Mouse (Mus musculus) cerebellum, adult 2 months (tissue): ENCODE data around the gene Ush2a.

Experiments
- CTCF ChIP-seq: fragments of 200-500 bp; IDR thresholded peaks from 2 replicates; pipeline ENCODE4 v1.5.1; 2011; ENCODE audit warnings: low read depth, mild to moderate bottlenecking, control low read depth, low read length, moderate library complexity, borderline replicate concordance; ENCODE audit not compliant: insufficient read depth
- POLR2A ChIP-seq: fragments of 200-500 bp; IDR thresholded peaks from 2 replicates; pipeline ENCODE4 v1.6.1; 2011; ENCODE audit warnings: low read length, control low read depth, borderline replicate concordance; ENCODE audit not compliant: insufficient read depth

GRCm38 (mm10) chr1:188566229-188566628 is 304.4 kb downstream of the Ush2a start:
- TF ChIP-seq POLR2A, result no peak
- no peak for TF ChIP-seq CTCF
